Mouse (Mus musculus): ENCODE results near the gene Rabl6. TPM values are rescaled to one million over a fixed set of nuclear protein-coding genes. Genes with fewer than 3 reads are reported as not detected.
A peak's percentile ranks its signal among the peaks of the same experiment; 100 is the strongest.

The Rabl6 gene
- polyA plus RNA-seq, 1 experiment from 2014 or later: 30.9 TPM

DNA sequence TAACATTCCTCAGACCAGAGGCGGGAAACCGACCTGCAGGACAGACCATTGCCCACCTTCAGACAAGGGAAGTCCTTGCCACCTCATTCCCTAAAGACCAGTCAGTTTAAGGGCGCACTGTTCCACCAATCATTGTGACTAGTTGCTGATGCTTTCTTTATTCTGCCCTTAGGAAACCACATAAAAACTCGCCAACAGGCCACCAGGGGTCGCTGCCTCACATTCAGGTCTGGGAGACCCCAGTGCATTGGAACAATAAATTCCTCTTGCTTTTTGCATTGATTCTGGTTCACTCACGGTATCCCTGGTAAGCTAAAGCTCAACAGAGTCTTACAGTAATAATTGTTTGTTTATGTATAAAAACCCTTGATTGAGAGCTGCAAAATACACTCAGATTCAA lies 31.6 kb upstream of the Rabl6 start:
- 20% methylated on average over 6 of the region's 6 CpGs for WGBS
- ATAC-seq (ENCODE audit: low FRiP score, low TSS enrichment) (no peak), DNase-seq (ENCODE audit: low spot score) (peak; percentile 51)
- no peaks in the 10 kb centered on the region for H3K4me1 ChIP-seq (replicated peaks; ENCODE audit: control insufficient read depth, insufficient read depth)
- no peaks in the 10 kb centered on the region for H3K27me3 ChIP-seq (ENCODE audit: control insufficient read depth, insufficient read depth, low read length)
- TF ChIP-seq CTCF (IDR thresholded peaks at IDR 0.05; ENCODE audit: low read depth) (peak; percentile 77), EP300 (optimal IDR thresholded peaks at IDR 0.05) (no peak)
- H3K9me3 ChIP-seq (ENCODE audit: control insufficient read depth, low read length): no peaks in the 10 kb centered on the region
- H3K36me3 ChIP-seq (ENCODE audit: control insufficient read depth, insufficient read depth, low read length): no peaks in the 10 kb centered on the region
- H3K4me3 ChIP-seq (ENCODE audit: low read depth, low read length): no peak overlapping the region
- H3K4me2 ChIP-seq (replicated peaks; ENCODE audit: low read depth): no peak overlapping the region
- no peak overlapping the region for H3K27ac ChIP-seq (replicated peaks)
- no peak overlapping the region for H3K9ac ChIP-seq (ENCODE audit: low read length)

- Histone ChIP-seq H3K27me3 (ENCODE audit: control insufficient read depth, insufficient read depth, low read length) (no peaks in the 10 kb centered on the region), H3K9me3 (ENCODE audit: control insufficient read depth, low read length) (no peaks in the 10 kb centered on the region), H3K36me3 (ENCODE audit: control insufficient read depth, insufficient read depth, low read length) (no peaks in the 10 kb centered on the region), H3K4me1 (replicated peaks; ENCODE audit: control insufficient read depth, insufficient read depth) (no peaks in the 10 kb centered on the region), H3K4me3 (ENCODE audit: low read depth, low read length) (no peak overlapping the region), H3K4me2 (replicated peaks; ENCODE audit: low read depth) (no peak overlapping the region), H3K9ac (ENCODE audit: low read length) (no peak overlapping the region), H3K27ac (replicated peaks) (no peak overlapping the region)
- no peak for ATAC-seq (ENCODE audit: low FRiP score, low TSS enrichment)
- TF ChIP-seq CTCF (IDR thresholded peaks at IDR 0.05; ENCODE audit: low read depth): peak; percentile 54
- TF ChIP-seq EP300 (optimal IDR thresholded peaks at IDR 0.05): no peak
- DNase-seq (ENCODE audit: low spot score): no peak
- WGBS: 61% methylated on average over 1 of the region's 1 CpGs
Measured at GRCm38 (mm10) chr2:25634046-25634445, 25.7 kb upstream of the Rabl6 start.

- Histone ChIP-seq H3K4me1 (replicated peaks; ENCODE audit: control insufficient read depth, insufficient read depth) (no peaks in the 10 kb centered on the region), H3K4me3 (ENCODE audit: low read depth, low read length) (no peak overlapping the region), H3K4me2 (replicated peaks; ENCODE audit: low read depth) (no peak overlapping the region), H3K27ac (replicated peaks) (no peak overlapping the region), H3K9ac (ENCODE audit: low read length) (no peak overlapping the region), H3K36me3 (ENCODE audit: control insufficient read depth, insufficient read depth, low read length) (no peaks in the 10 kb centered on the region), H3K9me3 (ENCODE audit: control insufficient read depth, low read length) (no peaks in the 10 kb centered on the region), H3K27me3 (ENCODE audit: control insufficient read depth, insufficient read depth, low read length) (no peaks in the 10 kb centered on the region)
- ATAC-seq (ENCODE audit: low FRiP score, low TSS enrichment) (no peak), DNase-seq (ENCODE audit: low spot score) (no peak)
- TF ChIP-seq CTCF (IDR thresholded peaks at IDR 0.05; ENCODE audit: low read depth) (no peak), EP300 (optimal IDR thresholded peaks at IDR 0.05) (no peak)
- 82% methylated on average over 3 of the region's 3 CpGs for WGBS
Measured at GRCm38 (mm10) chr2:25633616-25634015, 25.3 kb upstream of the Rabl6 start.

GRCm38 (mm10) chr2:25628738-25629137 lies 20.4 kb upstream of the Rabl6 start:
- no peaks in the 10 kb centered on the region for H3K9me3 ChIP-seq (ENCODE audit: control insufficient read depth, low read length)
- no peak overlapping the region for H3K9ac ChIP-seq (ENCODE audit: low read length)
- no peaks in the 10 kb centered on the region for H3K36me3 ChIP-seq (ENCODE audit: control insufficient read depth, insufficient read depth, low read length)
- no peak for DNase-seq (ENCODE audit: low spot score)
- H3K27me3 ChIP-seq (ENCODE audit: control insufficient read depth, insufficient read depth, low read length): no peaks in the 10 kb centered on the region
- no peaks in the 10 kb centered on the region for H3K4me1 ChIP-seq (replicated peaks; ENCODE audit: control insufficient read depth, insufficient read depth)
- H3K4me3 ChIP-seq (ENCODE audit: low read depth, low read length): no peak overlapping the region
- H3K4me2 ChIP-seq (replicated peaks; ENCODE audit: low read depth): no peak overlapping the region
- no peak overlapping the region for H3K27ac ChIP-seq (replicated peaks)
- TF ChIP-seq CTCF (IDR thresholded peaks at IDR 0.05; ENCODE audit: low read depth) (no peak), EP300 (optimal IDR thresholded peaks at IDR 0.05) (no peak)
- 57% methylated on average over 4 of the region's 4 CpGs for WGBS
- no peak for ATAC-seq (ENCODE audit: low FRiP score, low TSS enrichment)

- Histone ChIP-seq H3K9me3 (ENCODE audit: control insufficient read depth, low read length) (no peaks in the 10 kb centered on the region), H3K4me1 (replicated peaks; ENCODE audit: control insufficient read depth, insufficient read depth) (no peaks in the 10 kb centered on the region), H3K9ac (ENCODE audit: low read length) (no peak within 1 kb of the TSS), H3K4me2 (replicated peaks; ENCODE audit: low read depth) (no peak within 1 kb of the TSS), H3K36me3 (ENCODE audit: control insufficient read depth, insufficient read depth, low read length) (no peaks in the 10 kb centered on the region), H3K27me3 (ENCODE audit: control insufficient read depth, insufficient read depth, low read length) (no peaks in the 10 kb centered on the region), H3K4me3 (ENCODE audit: low read depth, low read length) (no peak within 1 kb of the TSS), H3K27ac (replicated peaks) (no peak within 1 kb of the TSS)
- ATAC-seq (ENCODE audit: low FRiP score, low TSS enrichment): no peak
- WGBS: 72% methylated on average over 6 of the region's 6 CpGs
- no peak for DNase-seq (ENCODE audit: low spot score)
- TF ChIP-seq CTCF (IDR thresholded peaks at IDR 0.05; ENCODE audit: low read depth) (no peak), EP300 (optimal IDR thresholded peaks at IDR 0.05) (no peak)
Measured at GRCm38 (mm10) chr2:25627811-25628210, 19.5 kb upstream of the Rabl6 start, which contains the start of gene Fcna. TSS of gene Fcna (minus strand) at chr2:25628030.

DNA sequence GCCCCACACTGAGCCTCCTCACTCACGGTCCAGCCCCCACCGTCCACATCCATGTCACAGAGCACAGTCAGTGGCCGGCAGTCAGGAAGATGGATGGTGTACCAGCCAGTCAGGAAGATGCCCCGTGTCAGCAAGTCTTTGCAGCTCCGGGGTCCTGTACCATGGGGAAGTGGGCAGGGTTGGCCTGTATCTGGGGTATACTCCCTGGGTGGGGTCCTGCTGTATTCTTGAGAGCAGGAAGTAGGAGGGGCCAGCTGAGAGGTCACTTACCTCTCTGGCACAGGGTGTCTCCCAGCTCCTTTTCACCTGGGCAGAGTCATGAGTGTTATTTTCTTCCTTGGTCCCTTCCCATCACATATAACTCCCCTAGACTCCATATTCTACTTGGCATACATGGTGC lies 17.7 kb upstream of the Rabl6 start:
- H3K36me3 ChIP-seq (ENCODE audit: control insufficient read depth, insufficient read depth, low read length): no peaks in the 10 kb centered on the region
- ATAC-seq (ENCODE audit: low FRiP score, low TSS enrichment): no peak
- no peak overlapping the region for H3K27ac ChIP-seq (replicated peaks)
- 46% methylated on average over 5 of the region's 5 CpGs for WGBS
- no peak overlapping the region for H3K4me3 ChIP-seq (ENCODE audit: low read depth, low read length)
- no peak overlapping the region for H3K4me2 ChIP-seq (replicated peaks; ENCODE audit: low read depth)
- no peak overlapping the region for H3K9ac ChIP-seq (ENCODE audit: low read length)
- H3K4me1 ChIP-seq (replicated peaks; ENCODE audit: control insufficient read depth, insufficient read depth): no peaks in the 10 kb centered on the region
- no peaks in the 10 kb centered on the region for H3K9me3 ChIP-seq (ENCODE audit: control insufficient read depth, low read length)
- no peaks in the 10 kb centered on the region for H3K27me3 ChIP-seq (ENCODE audit: control insufficient read depth, insufficient read depth, low read length)
- no peak for DNase-seq (ENCODE audit: low spot score)
- TF ChIP-seq CTCF (IDR thresholded peaks at IDR 0.05; ENCODE audit: low read depth): no peak
- TF ChIP-seq EP300 (optimal IDR thresholded peaks at IDR 0.05): no peak
